Mouse (Mus musculus) E14TG2a.4 (cell line): Measurements from ENCODE around the gene Gm20696.

Source experiments
- CTCF ChIP-seq: conservative IDR thresholded peaks from 2 replicates; pipeline ENCODE4 v1.5.1; 2014; ENCODE audit warnings: low read length
- POU5F1 ChIP-seq: IDR thresholded peaks from 2 replicates; pipeline ENCODE4 v1.6.1; 2014; ENCODE audit warnings: low read length, borderline replicate concordance

GRCm38 (mm10) chr6:99322132-99322904 is 344.3 kb downstream of the Gm20696 start:
- TF ChIP-seq CTCF (no peak), POU5F1 (no peak)
